Mouse (Mus musculus) embryonic facial prominence, embryonic 11.5 days (tissue): ENCODE results near the gene Tbc1d8. TPM values are rescaled to one million over a fixed set of nuclear protein-coding genes. Genes with fewer than 3 reads are reported as not detected.

Experiments
- ATAC-seq: fragments of 200-750 bp; cut with Nextera tagmentation; replicated peaks from 2 replicates; pipeline ENCODE4 v1.8.0; 2017; ENCODE audit warnings: low read depth; ENCODE audit not compliant: insufficient number of reproducible peaks, low FRiP score, low TSS enrichment
- DNase-seq: peaks from one replicate; pipeline ENCODE4 v3.0.0-alpha.2; 2015; ENCODE audit warnings: low spot score
- H3K27ac ChIP-seq: fragments of 300-500 bp; sonication (generic); replicated peaks from 2 replicates; pipeline ENCODE4 v1.5.1; 2014; ENCODE audit warnings: mild to moderate bottlenecking, low read depth, low read length, control low read depth
- H3K27me3 ChIP-seq: fragments of 300-500 bp; sonication (generic); 2 replicates; pipeline ENCODE4 v1.6.1; 2014; ENCODE audit warnings: mild to moderate bottlenecking, low read length, moderate library complexity, mixed read lengths; ENCODE audit not compliant: control insufficient read depth, insufficient read depth
- H3K36me3 ChIP-seq: fragments of 300-500 bp; sonication (generic); replicated peaks from 2 replicates; pipeline ENCODE4 v1.6.1; 2014; ENCODE audit warnings: low read depth, mild to moderate bottlenecking, low read length, moderate library complexity, mixed read lengths; ENCODE audit not compliant: control insufficient read depth, insufficient read depth
- H3K4me1 ChIP-seq: fragments of 300-500 bp; sonication (generic); 2 replicates; pipeline ENCODE4 v1.6.1; 2014; ENCODE audit warnings: low read length, mixed read lengths; ENCODE audit not compliant: control insufficient read depth, insufficient read depth
- H3K4me2 ChIP-seq: fragments of 300-500 bp; sonication (generic); 2 replicates; pipeline ENCODE4 v1.6.1; 2014; ENCODE audit warnings: low read depth, mild to moderate bottlenecking, control low read depth, low read length, moderate library complexity
- H3K4me3 ChIP-seq: fragments of 300-500 bp; sonication (generic); 2 replicates; pipeline ENCODE4 v1.5.1; 2014; ENCODE audit warnings: low read depth, low read length, control low read depth
- H3K9ac ChIP-seq: fragments of 300-500 bp; sonication (generic); replicated peaks from 2 replicates; pipeline ENCODE4 v1.6.1; 2014; ENCODE audit warnings: mild to moderate bottlenecking, control low read depth, low read length
- H3K9me3 ChIP-seq: fragments of 300-500 bp; sonication (generic); replicated peaks from 2 replicates; pipeline ENCODE4 v1.6.1; 2016; ENCODE audit warnings: mild to moderate bottlenecking, low read length, inconsistent platforms, mixed read lengths; ENCODE audit not compliant: control insufficient read depth
- WGBS: fragments of 180-500 bp; shearing (Covaris S2); extraction: QIAGEN DNeasy Blood & Tissue Kit; methylation state at CpG from one replicate; pipeline ENCODE4 v1.1.7; 2014; 5-methylcytosine and 5-hydroxymethylcytosine counted together
- polyA plus RNA-seq: library from polyadenylated mRNA; unstranded; fragments of >200 nt; fragmentation: Nextera tagmentation; extraction: Ambion mirVana; gene quantifications from 2 replicates; pipeline ENCODE4 v1.2.1, GENCODE M21; 2014

The Tbc1d8 gene
- polyA plus RNA-seq, 1 experiment from 2014 or later, result 4.6 TPM

- ATAC-seq (no peak), DNase-seq (no peak)
- H3K9ac ChIP-seq, result no peak overlapping the region
- H3K4me2 ChIP-seq, result no peak overlapping the region
- WGBS, result 89% methylated on average over 4 of the region's 4 CpGs
- no peaks in the 10 kb centered on the region for H3K27me3 ChIP-seq
- H3K27ac ChIP-seq, result no peak overlapping the region
- H3K4me1 ChIP-seq, result no peaks in the 10 kb centered on the region
- H3K36me3 ChIP-seq, result no peaks in the 10 kb centered on the region
- no peak overlapping the region for H3K4me3 ChIP-seq
- H3K9me3 ChIP-seq, result no peaks in the 10 kb centered on the region
Observed at GRCm38 (mm10) chr1:39496995-39497394, 18.4 kb upstream of the Tbc1d8 start.

DNA sequence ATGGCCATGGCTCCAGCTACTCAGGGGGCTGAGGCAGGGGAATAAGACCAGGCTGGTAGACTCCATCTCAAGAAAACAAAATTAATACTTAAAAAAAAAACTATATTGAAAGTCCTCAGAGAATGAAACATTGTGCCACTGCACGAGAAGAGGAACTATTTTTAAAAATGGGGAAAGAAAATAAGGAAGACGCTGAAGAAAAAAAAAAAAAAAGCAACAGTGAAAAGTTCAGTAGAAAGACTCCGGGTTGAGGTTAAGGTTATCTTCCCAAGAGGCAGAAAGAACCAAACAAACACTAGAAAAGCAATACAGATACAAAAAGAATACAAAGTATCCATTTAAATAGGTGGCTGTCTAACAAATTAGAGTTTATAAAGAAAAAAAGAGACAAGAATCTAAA, 15.1 kb upstream of the Tbc1d8 start:
- ATAC-seq (no peak), DNase-seq (no peak)
- Histone ChIP-seq H3K4me3 (no peak overlapping the region), H3K4me2 (no peak overlapping the region), H3K36me3 (no peaks in the 10 kb centered on the region), H3K9ac (no peak overlapping the region), H3K27ac (no peak overlapping the region), H3K27me3 (no peaks in the 10 kb centered on the region), H3K9me3 (no peaks in the 10 kb centered on the region), H3K4me1 (no peaks in the 10 kb centered on the region)
- WGBS, result 83% methylated on average over 3 of the region's 3 CpGs

DNA sequence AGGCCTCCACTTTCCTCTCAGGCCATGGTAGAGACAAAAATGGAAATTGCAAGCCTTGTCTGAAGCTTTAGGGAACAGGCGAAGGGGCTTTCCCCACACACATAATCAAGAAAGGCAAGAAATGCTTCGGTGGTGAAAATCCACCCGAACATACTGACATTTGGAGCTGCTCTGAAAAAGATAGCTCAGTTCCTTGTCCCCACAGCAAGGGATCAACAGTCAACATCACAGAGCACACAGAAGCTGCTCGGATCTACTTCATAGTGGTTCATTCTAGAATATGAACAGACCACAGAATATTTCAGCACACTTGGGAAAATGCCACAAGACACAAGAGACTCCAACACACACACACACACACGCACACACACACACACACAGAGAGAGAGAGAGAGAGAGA, 14.6 kb upstream of the Tbc1d8 start:
- Histone ChIP-seq H3K36me3 (no peaks in the 10 kb centered on the region), H3K4me2 (no peak overlapping the region), H3K9me3 (no peaks in the 10 kb centered on the region), H3K27ac (no peak overlapping the region), H3K4me1 (no peaks in the 10 kb centered on the region), H3K4me3 (no peak overlapping the region), H3K27me3 (no peaks in the 10 kb centered on the region), H3K9ac (no peak overlapping the region)
- 88% methylated on average over 5 of the region's 5 CpGs for WGBS
- DNase-seq, result no peak
- no peak for ATAC-seq

- no peaks in the 10 kb centered on the region for H3K4me1 ChIP-seq
- no peaks in the 10 kb centered on the region for H3K27me3 ChIP-seq
- no peak overlapping the region for H3K4me2 ChIP-seq
- H3K36me3 ChIP-seq, result no peaks in the 10 kb centered on the region
- DNase-seq (no peak), ATAC-seq (no peak)
- 75% methylated on average over 3 of the region's 3 CpGs for WGBS
- H3K27ac ChIP-seq, result no peak overlapping the region
- H3K9me3 ChIP-seq, result no peaks in the 10 kb centered on the region
- no peak overlapping the region for H3K9ac ChIP-seq
- H3K4me3 ChIP-seq, result no peak overlapping the region
Observed at GRCm38 (mm10) chr1:39487370-39487769, 8.8 kb upstream of the Tbc1d8 start.

GRCm38 (mm10) chr1:39482115-39482815, 3.7 kb upstream of the Tbc1d8 start:
- 56% methylated on average over 10 of the region's 10 CpGs for WGBS
- no peak overlapping the region for H3K4me2 ChIP-seq
- 0 out of 2 replicates have a peak, but pooled peaks cover 2% of the 10 kb centered on the region for H3K27me3 ChIP-seq
- no peaks in the 10 kb centered on the region; the same call in 1 of the 2 replicates for H3K4me1 ChIP-seq
- ATAC-seq, result no peak
- no peak overlapping the region for H3K27ac ChIP-seq
- H3K4me3 ChIP-seq, result no peak overlapping the region
- peak; percentile 43 for DNase-seq
- H3K9me3 ChIP-seq, result no peaks in the 10 kb centered on the region
- no peak overlapping the region for H3K9ac ChIP-seq
- H3K36me3 ChIP-seq, result no peaks in the 10 kb centered on the region

- Histone ChIP-seq H3K36me3 (no peaks in the 10 kb centered on the region), H3K27ac (no peak overlapping the region), H3K27me3 (0 out of 2 replicates have a peak, but pooled peaks cover 2% of the 10 kb centered on the region), H3K4me3 (no peak overlapping the region), H3K4me2 (no peak overlapping the region), H3K4me1 (no peaks in the 10 kb centered on the region; the same call in 1 of the 2 replicates), H3K9ac (no peak overlapping the region), H3K9me3 (no peaks in the 10 kb centered on the region)
- WGBS, result 63% methylated on average over 5 of the region's 5 CpGs
- ATAC-seq (no peak), DNase-seq (no peak)
Observed at GRCm38 (mm10) chr1:39479254-39479653, 699 bp upstream of the Tbc1d8 start.

- Histone ChIP-seq H3K4me2 (peak overlapping the region; percentile 95), H3K9me3 (no peaks in the 10 kb centered on the region), H3K27ac (no peak overlapping the region), H3K4me3 (peak overlapping the region; percentile 68), H3K9ac (peak overlapping the region; percentile 7; the same call in 1 of the 2 replicates), H3K27me3 (0 out of 2 replicates have a peak, but pooled peaks cover 2% of the 10 kb centered on the region), H3K36me3 (no peaks in the 10 kb centered on the region), H3K4me1 (no peaks in the 10 kb centered on the region; the same call in 1 of the 2 replicates)
- DNase-seq, result no peak
- 4% methylated on average over 10 of the region's 10 CpGs for WGBS
- no peak; the same call in 1 of the 2 replicates for ATAC-seq
Observed at GRCm38 (mm10) chr1:39478896-39479200, 293 bp upstream of the Tbc1d8 start.

- no peak overlapping the region for H3K4me2 ChIP-seq
- WGBS, result 85% methylated on average over 5 of the region's 5 CpGs
- no peak for DNase-seq
Observed at GRCm38 (mm10) chr1:39477064-39477463, 1.5 kb downstream of the Tbc1d8 start.

More at GRCm38 (mm10) chr1:39477064-39477463, 1.5 kb downstream of the Tbc1d8 start:
- no peak for ATAC-seq
- Histone ChIP-seq H3K4me1 (no peaks in the 10 kb centered on the region; the same call in 1 of the 2 replicates), H3K36me3 (no peaks in the 10 kb centered on the region), H3K4me3 (no peak overlapping the region; the same call in 1 of the 2 replicates), H3K27me3 (0 out of 2 replicates have a peak, but pooled peaks cover 2% of the 10 kb centered on the region), H3K9me3 (no peaks in the 10 kb centered on the region), H3K27ac (no peak overlapping the region), H3K9ac (no peak overlapping the region)
